Mouse (Mus musculus) adrenal gland, postnatal 36 days (tissue): ENCODE measurements around the gene Twnk. TPM values are rescaled to one million over a fixed set of nuclear protein-coding genes. Genes with fewer than 3 reads are reported as not detected.

Source experiments
- DNase-seq, 2 experiments: peaks; one replicate each; pipeline ENCODE4 v3.0.0; 2021; ENCODE audit warnings: mixed read lengths in 1 of 2
- total RNA-seq, 2 experiments: library from RNA; stranded (reverse); gene quantifications; 2 replicates each; pipeline ENCODE4 v1.2.3; 2021

The Twnk gene
- total RNA-seq, 2 experiments from 2014 or later, result 30.8 to 33.0 TPM

DNA sequence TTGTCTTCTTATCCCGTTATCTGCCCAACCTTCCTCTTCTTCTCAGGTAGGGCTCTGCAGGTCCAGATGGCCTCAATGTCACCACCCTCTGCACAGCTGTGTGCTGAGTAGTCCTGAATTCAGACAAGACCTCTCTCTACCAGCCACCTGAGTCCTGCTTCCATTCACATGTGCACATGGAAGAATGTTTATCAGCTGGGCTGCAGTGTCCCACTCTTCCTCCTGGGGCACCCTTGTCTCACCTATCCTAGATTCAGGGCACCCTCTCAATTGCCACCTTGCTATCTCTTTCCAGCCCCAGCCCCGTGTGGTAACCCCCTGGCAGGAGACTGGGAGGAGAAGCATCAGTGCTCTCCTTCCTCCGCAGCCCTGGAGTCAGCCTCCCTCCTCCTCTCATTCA is 3.2 kb upstream of the Twnk start:
- DNase-seq, result no peak

DNA sequence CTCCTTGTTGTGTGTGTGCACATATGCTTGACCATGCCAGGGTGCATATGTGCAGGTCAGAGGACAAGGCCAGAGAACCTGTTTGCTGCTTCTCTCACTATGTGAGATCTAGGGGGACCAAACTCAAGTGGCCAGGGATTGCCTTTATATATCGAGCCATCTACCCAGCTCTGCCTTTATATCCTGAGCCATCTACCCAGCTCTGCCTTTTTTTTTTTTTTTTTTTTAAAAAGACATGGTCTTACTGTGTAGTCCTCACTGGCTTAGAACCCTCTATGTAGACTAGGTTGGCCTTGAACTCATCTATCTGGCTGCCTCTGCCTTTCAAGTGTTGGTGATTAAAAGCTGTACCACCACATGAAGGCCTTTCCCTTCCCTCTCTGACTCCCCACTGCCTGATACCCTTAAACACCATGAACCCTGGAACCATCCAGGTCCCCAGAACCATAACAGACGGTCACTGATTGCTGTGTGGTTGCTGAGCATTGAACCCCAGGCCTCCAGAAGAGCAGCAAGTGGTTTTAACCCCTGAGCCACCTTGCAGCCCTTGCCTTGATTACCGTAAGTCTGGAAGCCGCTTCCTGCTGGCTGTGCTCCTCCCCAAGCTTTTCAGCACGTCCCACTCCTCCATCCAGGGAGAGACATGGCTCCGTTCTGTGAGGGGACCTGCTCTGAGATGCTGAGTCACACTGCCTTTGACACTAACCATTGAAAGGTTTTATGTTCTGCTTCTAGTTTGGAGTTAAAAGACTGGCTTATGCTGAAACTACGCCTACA is 1.5 kb upstream of the Twnk start:
- no peak for DNase-seq

DNA sequence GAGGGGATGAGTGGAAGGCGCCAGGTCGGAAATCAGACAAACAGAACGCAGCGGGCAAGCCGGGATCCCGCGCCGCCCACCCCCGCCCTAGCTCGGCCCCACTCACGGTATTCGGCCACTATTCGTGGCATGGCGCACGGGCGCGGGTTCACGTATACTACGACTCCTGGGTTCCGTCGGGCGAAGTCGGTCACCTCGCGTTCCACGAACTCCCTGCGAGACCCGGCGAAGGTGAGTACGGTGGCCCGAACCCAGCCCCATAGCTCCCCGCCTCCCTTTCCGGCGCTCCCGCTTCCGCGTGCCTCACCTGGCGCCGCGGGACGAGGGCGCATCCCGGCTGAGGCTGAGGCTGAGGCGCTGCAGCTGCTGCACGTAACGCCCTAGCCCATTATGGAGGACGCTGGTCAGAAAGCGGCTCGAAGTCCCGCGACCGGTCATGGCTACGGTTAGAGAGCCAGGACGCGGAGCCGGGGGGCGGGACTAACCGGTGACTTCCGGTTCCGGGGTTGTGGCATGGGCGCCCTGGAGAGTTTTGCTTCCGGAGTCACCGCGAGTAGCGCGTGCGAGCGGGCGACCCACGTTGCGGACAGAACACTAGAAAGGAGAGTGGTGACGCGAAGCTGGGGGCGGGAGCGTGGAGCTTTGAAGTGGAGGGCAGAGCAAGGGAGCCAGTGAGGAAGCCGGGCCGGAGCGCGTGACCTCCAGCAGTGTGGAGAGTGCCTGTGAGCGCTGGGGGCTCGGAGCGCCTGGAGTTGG is 672 bp downstream of the Twnk start, which contains the start of gene Mrpl43:
Gene Mrpl43, minus strand, starts transcription at position 486 of the 756 bp plus-strand sequence.
- peak; percentile 99 for DNase-seq

DNA sequence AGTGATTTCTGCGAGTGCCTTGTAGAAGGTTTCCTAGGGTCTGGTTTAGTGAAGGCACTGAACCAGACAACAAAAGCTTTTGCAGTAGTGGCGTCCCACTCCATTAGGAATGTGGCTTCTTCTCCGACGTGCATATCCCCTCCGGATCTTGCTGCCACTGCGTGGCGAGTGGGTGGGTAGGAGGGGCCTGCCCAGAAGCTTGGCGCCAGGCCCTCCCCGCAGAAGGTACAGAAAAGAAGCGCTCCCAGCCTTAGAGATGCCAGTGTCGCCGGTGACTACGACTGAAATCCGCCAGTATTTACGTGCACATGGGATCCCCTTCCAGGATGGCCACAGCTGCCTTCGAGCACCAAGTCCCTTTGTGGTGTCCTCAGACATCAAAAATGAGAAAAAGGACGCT is 1.6 kb downstream of the Twnk start:
- DNase-seq, result no peak

DNA sequence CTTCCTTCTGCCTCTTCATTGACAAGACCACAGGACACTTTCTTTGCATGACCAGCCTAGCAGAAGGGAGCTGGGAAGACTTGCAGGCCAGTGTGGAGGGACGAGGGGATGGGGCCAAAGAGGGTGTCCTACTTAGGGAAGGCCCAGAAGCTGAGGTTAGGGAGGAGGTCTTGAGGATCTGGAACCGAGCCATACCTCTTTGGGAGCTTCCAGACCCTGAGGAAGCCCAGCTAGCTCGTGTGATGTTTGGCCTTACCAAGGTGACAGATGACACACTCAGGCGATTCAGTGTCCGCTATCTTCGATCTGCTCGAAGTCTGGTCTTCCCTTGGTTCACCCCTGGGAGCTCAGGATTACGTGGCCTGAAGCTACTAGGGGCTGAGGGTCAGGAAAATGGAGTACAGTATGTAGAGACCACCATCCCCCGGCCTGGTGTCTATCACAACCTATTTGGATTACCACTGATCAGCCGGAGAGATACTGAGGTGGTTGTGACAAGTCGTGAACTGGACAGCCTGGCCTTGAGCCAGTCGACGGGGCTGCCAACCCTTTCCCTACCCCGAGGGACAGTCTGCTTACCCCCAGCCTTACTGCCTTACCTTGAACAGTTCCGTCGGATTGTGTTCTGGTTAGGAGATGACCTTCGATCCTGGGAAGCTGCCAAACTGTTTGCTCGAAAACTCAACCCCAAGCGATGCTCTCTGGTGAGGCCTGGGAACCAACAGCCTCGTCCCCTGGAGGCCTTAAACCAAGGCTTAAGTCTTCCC is 2.1 kb downstream of the Twnk start:
- peak; percentile 72 to 85 for DNase-seq

DNA sequence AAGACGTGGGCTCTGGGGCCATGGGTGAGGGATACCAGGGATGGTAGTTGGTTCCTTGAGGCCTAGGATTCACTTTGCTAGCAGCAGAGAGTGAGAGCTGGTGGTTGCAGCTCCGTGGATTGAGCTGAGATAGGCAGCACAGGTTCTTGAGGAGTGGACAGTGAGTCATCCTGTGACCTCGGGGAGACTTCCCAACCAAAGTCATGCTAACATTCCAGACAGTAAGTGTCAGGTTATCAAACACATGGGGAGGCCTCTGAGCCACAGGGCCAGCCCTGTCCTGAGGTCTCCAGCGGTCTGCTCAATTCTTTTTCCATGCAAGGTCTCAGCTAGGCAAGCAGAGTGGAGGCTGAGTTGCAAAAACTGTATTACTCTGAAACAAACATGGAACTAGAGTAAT is 5.2 kb downstream of the Twnk start:
- DNase-seq, result peak; percentile 63 to 68

DNA sequence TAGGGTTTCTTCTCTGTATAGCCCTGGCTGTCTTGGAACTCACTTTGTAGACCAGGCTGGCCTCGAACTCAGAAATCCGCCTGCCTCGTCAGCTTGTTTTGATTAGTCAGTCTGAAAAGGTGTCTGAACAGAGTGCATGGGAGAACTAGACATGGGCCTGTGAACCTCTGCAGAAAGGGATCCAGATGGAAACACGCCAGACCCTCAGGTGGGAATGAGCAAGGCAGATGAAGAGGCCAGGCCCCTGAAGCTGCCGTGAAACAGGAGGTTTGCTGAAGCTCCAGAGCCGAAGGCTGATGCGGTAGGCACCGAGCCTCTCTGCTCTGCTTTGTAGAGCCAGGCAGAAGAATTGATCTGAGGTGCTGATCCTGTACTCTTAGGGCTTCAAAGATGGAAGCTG is 6.8 kb downstream of the Twnk start:
- DNase-seq, result no peak

DNA sequence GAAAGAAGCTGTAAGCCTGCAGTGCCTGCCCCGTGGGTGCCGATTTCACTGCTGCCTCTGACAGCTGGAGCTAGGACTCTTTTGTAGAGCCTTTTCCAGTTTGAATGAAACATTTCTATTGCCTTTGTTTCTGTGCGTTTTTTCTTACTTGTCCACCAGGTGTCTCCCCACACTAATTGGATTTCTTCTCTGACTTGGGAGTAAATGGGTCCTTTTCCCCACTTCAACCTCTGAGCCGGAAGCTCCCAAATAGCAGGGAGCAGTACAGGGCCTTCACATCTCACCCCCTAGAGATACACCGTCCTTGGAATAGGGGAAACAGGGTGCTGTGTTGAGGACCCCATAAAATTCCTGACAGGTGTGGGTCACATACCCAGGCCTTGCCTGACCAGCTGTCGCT is 7.2 kb downstream of the Twnk start:
- DNase-seq, result peak in 1 of 2 experiments; percentile 30

DNA sequence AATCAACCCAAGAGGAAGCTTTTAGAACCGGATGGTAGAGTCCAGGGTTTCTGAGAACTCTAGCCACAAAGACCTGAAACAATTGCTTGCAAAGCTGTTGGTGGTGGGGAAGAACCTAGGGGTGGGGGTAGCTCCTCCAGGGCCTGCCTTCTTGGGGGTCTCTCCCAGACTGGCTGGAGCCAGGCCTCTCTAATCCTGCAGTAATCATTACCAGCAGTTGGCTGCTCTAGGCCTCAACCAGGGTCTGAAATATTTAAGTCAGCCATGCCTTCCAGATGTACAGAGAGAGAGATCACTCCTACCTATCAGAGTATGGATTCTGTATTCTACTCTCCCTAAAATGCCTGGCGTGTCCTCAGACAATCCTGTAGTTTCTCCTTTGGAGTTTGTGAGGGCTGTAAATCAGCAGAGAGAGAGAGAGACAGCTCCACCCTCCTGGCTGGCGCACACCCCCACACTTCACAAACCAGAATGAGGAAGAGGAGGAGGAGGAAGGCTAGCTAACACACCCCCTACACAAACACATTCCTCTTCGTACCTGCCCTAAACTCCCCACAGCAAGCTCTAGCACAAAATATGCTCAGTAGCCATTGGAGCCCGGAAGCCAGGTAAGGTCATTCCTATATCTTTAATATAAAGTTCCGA is 8.2 kb downstream of the Twnk start:
- DNase-seq, result peak in 1 of 2 experiments; percentile 2

DNA sequence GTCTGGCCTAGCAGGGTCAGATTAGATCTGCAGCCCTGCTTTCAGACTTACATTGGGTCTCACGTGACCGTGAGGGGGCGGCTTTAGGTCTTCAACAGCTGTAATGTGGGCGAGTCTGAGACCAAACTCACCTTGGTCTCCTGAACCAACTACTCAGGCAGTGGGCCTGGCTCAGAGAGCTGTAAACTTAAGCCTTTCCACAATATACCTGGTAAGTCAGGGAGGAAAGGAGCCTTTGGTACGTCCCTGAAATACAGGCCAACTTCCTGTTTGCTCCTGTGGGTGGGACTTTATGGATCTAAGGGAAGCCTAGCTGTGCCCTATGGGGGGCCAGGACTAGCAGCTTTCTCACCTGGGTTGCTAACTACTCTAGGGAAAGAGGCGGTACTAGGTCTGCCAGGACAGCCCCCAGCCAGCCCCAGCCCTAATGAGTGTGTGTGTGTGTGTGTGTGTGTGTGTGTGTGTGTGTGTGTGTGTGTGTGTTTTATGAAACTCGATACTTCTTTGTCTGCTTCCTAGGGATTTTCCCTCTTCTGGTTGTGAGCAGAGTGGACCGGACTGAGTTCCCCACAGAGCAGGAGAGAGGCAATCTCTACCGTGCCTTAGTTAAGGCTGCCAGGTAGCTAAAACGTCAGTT is 9.0 kb downstream of the Twnk start, which contains the start of gene Lzts2:
Gene Lzts2, plus strand, starts transcription at position 80 of the 637 bp plus-strand sequence.
- peak in 1 of 2 experiments; percentile 8 for DNase-seq

DNA sequence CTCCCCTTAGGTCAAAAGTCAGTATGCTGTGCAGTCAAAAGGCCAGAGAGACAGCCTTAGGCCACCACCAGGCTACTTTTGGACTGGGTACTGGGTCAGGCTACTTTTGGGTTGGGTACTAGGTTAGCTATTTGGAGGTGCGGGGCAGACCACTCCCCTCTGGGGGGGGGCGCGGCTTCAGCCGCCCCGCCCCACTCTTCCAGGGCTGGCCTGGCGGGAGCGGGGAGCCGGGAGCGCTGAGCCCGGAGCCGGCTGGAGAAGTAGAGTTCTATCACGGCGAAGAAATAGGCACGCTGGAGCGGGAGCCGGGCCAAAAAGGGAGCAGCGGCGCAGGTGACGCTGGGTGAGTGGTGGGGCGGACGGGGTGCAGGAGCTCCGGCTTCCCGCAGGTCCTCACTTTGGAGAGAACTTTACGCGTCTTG is 9.5 kb downstream of the Twnk start:
- DNase-seq, result peak; percentile 76 to 89

DNA sequence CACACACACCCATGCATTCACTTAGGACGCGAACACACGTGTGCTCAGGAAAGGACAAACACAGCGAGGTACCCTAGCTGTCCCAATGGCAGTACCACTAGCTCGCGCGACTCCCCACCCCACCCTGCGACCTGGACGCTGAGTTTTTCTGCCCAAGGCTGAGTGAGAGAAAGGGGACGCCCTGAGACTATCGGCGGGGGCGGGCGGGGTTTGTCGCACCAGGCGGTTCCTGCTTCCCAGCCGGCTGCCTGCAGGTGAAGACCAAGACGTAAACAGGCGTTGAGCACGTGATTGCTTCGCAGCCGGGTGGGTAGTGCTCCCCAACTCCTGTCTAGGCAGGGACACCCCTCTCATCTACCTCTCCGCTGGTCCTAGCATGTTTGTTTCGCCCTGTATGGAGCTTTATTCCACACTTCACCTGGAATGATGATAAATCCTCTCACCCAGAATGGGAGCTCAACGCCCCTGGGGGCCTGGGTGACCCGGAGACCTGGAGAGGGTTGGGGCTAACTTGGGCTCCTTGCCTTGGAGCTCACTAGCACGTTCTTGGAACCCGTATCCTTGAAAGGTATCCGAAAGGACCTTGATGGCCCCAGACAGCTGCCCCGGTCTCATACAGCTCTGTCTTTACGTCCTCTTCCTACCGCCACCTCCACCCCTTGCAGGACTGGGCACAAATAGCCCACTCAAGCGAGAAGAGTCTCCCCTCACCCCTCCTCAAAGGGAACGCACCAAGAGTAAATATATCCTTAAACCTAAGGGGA is 10.2 kb downstream of the Twnk start:
- peak; percentile 74 to 85 for DNase-seq

DNA sequence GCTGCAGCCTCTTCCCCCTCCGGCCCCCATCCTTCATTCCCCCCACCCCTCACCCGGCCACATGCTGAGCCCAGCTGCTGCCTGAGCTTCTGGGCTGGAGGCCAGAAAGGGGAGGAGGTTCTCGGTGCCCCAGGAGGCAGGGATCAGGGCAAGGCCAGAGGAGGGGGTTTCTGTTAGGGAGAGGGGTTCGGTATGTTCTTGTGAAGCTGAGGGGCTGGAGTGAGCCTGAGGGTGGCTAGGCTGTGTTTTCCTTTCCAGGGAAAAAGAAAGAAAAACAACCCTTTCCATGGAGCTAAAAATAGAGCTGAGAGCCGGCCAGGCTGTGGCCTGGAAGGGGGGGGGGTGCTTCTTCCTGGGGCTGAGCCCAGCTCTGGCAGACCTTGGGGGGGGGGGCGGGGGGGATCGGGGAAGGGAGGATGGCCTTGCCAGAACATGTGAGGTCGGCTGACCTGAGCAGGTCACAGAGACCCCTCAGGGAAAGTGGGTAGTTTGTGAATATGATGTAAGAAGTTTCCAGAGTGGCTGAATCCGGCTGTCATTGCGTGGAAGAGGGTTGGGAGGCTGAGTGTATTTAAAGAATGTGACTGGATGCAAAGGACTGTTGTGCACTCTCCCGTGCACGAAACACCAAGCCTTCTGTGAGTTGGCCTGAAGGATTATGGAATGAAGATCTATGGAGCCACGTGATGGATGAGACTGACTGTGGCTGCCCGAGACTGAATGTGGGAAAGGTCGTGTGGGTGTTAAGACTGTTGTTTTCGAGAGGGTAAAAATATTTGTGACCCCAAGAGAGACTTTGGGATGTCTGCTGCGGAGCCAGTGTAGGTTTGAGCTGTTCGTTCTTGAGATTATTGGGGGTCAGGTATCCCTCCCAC is 11.1 kb downstream of the Twnk start:
- DNase-seq, result peak; percentile 87 to 90

DNA sequence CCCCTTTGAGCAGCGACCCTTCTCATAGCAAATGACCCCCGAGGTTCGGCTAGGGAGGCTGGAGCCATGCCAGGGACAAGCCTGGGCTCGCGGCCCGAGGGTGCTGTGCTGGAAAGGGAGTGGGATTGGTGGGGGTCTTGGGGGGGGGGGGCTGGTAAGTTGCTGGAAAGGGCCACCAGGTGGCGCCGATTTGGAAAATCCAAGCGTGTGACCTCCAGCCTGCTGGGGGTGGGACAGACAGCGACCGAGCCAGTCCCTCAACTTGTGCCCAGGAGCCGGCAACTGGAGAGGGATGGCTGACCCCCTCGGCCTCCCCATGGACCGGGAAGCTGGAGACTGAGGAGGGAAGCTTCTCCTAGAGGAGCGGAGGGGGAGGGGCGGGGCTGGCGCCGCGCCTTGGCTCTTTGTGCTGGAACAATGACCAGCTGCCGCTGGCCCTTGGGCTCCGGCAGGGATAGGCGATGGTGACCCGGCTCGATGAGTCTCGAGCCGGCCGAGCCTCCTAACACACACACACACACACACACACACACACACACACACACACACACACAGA is 11.8 kb downstream of the Twnk start:
- peak; percentile 81 to 87 for DNase-seq

DNA sequence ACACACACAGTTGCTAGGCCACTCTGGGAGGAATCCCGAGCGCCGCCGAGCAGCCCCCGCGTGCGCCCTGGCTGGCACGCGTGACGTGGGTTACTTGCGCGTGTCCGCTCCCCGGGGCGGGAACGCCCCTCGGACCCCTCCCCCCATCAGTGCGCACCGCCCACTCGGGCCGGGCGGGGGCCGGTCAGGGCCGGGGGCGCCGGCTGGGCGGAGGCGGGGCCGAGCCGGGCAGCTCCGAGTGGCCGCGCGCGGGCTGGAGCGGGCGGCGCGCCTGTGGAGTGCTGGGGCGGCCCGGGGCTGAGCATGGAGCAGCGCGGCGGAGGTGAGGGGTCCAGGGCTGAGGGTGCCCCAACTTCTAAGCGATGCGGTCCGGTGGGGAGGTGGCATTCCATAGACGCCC is 12.4 kb downstream of the Twnk start:
- DNase-seq, result peak; percentile 95 to 96

DNA sequence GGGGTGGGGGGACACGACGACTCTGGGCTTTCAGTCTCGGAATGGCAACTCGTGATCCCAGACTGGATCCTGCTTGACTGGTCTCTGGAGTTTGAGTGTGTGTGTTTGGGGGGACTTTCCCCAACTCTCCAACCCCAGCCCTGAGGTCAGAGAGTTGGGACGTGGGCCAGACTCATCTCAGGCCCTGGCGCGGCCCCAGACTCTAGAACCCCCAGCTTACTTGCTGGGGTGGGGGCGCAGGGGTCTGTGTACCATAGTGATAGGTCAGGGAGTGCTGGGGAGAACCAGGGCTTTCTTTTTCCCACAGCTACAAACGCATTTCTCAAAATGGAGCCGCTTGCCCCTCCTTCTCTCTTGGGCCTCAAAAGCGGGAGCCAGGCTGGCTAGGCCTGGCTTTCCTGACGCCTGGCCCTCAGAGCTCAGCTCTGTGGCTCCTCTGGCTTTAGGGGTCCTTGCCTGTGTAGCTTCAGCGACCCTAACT is 12.9 kb downstream of the Twnk start:
- DNase-seq, result peak in 1 of 2 experiments; percentile 49

DNA sequence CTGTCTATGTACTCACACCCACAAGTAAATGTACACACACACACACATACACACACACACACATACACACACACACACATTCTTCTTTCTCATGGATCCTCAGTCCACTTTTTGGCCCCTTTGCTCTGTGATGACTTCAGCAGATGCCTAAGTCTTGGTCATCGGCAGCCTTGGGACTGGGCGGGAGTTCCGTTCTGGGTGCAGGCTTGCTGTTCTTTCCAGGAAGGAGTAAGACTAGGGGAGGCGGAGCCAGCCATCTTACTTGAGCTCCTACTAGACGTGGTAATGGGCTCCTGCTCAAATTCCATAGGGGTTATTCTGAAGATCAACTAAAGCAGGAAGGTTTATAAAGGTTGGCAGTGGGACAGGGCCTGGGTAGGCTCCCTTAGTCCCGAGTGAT is 14.9 kb downstream of the Twnk start:
- DNase-seq, result peak; percentile 85 to 86

DNA sequence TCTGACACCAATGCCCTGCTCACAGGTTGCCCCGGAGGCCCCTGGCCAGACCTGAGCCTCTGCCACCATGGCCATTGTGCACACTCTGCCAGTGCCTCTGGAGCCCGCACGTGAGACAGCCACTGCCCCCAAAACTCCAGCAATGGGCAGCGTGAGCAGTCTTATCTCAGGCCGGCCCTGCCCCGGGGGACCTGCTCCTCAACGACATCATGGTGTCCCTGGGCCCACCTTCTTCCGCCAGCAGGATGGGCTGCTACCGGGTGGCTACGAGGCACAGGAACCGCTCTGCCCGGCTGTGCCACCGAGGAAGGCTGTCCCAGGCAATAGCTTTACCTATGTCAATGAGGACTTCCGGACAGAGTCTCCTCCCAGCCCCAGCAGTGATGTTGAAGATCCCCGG is 15.9 kb downstream of the Twnk start:
- no peak for DNase-seq

DNA sequence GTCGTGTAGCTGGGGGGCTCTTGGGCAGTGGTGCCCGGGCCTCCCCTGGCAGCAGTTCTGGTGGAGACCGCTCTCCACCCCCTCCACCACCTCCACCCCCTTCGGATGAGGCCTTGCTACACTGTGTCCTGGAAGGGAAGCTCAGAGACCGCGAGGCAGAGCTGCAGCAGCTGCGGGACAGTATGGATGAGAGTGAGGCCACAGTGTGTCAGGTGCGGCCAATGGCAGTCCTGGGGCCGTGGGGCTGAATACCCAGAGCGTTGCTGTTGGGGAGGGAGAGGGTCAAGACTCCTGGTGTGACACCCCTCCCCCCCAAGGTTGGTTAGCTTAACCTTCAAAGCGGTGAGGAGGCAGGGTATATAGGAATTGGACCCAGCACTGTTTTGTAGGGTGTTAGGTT is 18.5 kb downstream of the Twnk start:
- DNase-seq, result no peak
